Mouse (Mus musculus): Measurements from ENCODE around the gene Lsm4.

Gene Lsm4

GRCm38 (mm10) chr8:70649324-70649723 lies 23.7 kb upstream of the Lsm4 start:
- DNase-seq (ENCODE audit: low read depth, low spot score), result peak; percentile 91

GRCm38 (mm10) chr8:70650351-70650750 lies 22.7 kb upstream of the Lsm4 start:
- no peak for DNase-seq (ENCODE audit: low read depth, low spot score)

- peak; percentile 85 for DNase-seq (ENCODE audit: low read depth, low spot score)
These were observed 19.8 kb upstream of the Lsm4 start for GRCm38 (mm10) chr8:70653226-70653625.

GRCm38 (mm10) chr8:70654121-70654520 lies 18.9 kb upstream of the Lsm4 start:
- no peak for DNase-seq (ENCODE audit: low read depth, low spot score)

- DNase-seq (ENCODE audit: low read depth, low spot score), result no peak
These were observed 17.6 kb upstream of the Lsm4 start for GRCm38 (mm10) chr8:70655469-70655868.

GRCm38 (mm10) chr8:70656193-70656790 lies 16.8 kb upstream of the Lsm4 start:
- no peak for DNase-seq (ENCODE audit: low read depth, low spot score)

- DNase-seq (ENCODE audit: low read depth, low spot score), result no peak
These were observed 15.8 kb upstream of the Lsm4 start for GRCm38 (mm10) chr8:70657214-70657613.

GRCm38 (mm10) chr8:70657739-70658138 lies 15.3 kb upstream of the Lsm4 start:
- no peak for DNase-seq (ENCODE audit: low read depth, low spot score)

GRCm38 (mm10) chr8:70658897-70659603 lies 14.0 kb upstream of the Lsm4 start:
- peak; percentile 52 for DNase-seq (ENCODE audit: low read depth, low spot score)

GRCm38 (mm10) chr8:70659604-70660272 lies 13.3 kb upstream of the Lsm4 start:
- DNase-seq (ENCODE audit: low read depth, low spot score), result peak; percentile 91

- no peak for DNase-seq (ENCODE audit: low read depth, low spot score)
These were observed 12.7 kb upstream of the Lsm4 start, which contains the start of gene Pgpep1 for GRCm38 (mm10) chr8:70660273-70660725. Gene Pgpep1, minus strand, starts transcription at chr8:70660388.

GRCm38 (mm10) chr8:70663691-70664090 lies 9.4 kb upstream of the Lsm4 start:
- peak; percentile 53 for DNase-seq (ENCODE audit: low read depth, low spot score)

- DNase-seq (ENCODE audit: low read depth, low spot score), result no peak
These were observed 8.4 kb upstream of the Lsm4 start for GRCm38 (mm10) chr8:70664631-70665030.

GRCm38 (mm10) chr8:70665599-70665998 lies 7.4 kb upstream of the Lsm4 start:
- no peak for DNase-seq (ENCODE audit: low read depth, low spot score)

- DNase-seq (ENCODE audit: low read depth, low spot score), result no peak
These were observed 6.0 kb upstream of the Lsm4 start for GRCm38 (mm10) chr8:70667071-70667470.

- DNase-seq (ENCODE audit: low read depth, low spot score), result peak; percentile 58
These were observed 1.3 kb upstream of the Lsm4 start for GRCm38 (mm10) chr8:70671615-70672324.

GRCm38 (mm10) chr8:70672325-70673078 lies 546 bp upstream of the Lsm4 start:
- DNase-seq (ENCODE audit: low read depth, low spot score), result peak; percentile 60

GRCm38 (mm10) chr8:70674109-70674508 lies 1.1 kb downstream of the Lsm4 start:
- peak; percentile 31 for DNase-seq (ENCODE audit: low read depth, low spot score)

GRCm38 (mm10) chr8:70674716-70675115 lies 1.7 kb downstream of the Lsm4 start:
- no peak for DNase-seq (ENCODE audit: low read depth, low spot score)

GRCm38 (mm10) chr8:70675336-70675735 lies 2.3 kb downstream of the Lsm4 start:
- DNase-seq (ENCODE audit: low read depth, low spot score), result no peak

- DNase-seq (ENCODE audit: low read depth, low spot score), result no peak
These were observed 4.5 kb downstream of the Lsm4 start for GRCm38 (mm10) chr8:70677451-70678080.

Data from 3T3-L1 (cell line).